15 mouse cellular contexts compared by ENCODE assay signal in the genomic region with DNA sequence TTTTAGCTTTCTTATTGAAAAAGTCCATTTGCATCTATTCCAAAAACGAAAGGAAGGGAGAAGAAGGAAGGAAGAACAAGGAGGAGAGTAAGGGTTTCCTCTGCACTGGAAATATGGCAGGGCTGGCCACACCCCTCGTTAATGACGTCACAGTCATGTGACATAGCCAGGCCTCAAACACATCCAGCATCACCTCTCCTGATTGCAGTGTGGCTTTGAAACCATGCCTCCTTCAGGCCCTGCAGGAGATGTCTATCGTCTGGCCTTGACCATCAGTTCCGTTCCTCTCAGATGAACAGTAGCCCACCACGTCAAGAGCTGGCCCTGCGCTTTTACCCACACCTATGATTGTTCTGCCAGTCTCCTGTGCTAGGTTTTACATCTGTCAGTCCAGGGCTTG. TPM values are rescaled to one million over a fixed set of nuclear protein-coding genes. Genes with fewer than 3 reads are reported as not detected.
DNase-seq lines count a peak whose midpoint lies in the region; ATAC-seq lines count a peak whose summit lies in the region.
"Had no signal": no experiment of that assay in that cellular context is flagged by ENCODE, and none has a peak within 500 bp of the region (broad histone marks: within the 10 kb centered on the region; RNA-seq: fewer than 3 reads in every experiment).

No protein-coding gene starts in this region.

- H3K27me3 ChIP-seq in heart, embryonic 12.5 days (replicated peaks): no peaks in the 10 kb centered on the region; the same call in 1 of the 2 replicates
- H3K27me3 ChIP-seq: intestine, embryonic 15.5 days; limb, embryonic 13.5 days; midbrain, embryonic 12.5 days; neural tube, embryonic 13.5 days had no signal

- H3K36me3 ChIP-seq in heart, embryonic 12.5 days: no peaks in the 10 kb centered on the region
- H3K36me3 ChIP-seq: intestine, embryonic 15.5 days; limb, embryonic 13.5 days; midbrain, embryonic 12.5 days; neural tube, embryonic 13.5 days had no signal

- WGBS in heart, embryonic 12.5 days: 66% methylated on average over 7 of the region's 7 CpGs

- H3K4me3 ChIP-seq in heart, embryonic 12.5 days: no peak overlapping the region
- H3K4me3 ChIP-seq: intestine, embryonic 15.5 days; limb, embryonic 13.5 days; midbrain, embryonic 12.5 days; neural tube, embryonic 13.5 days had no signal

- H3K4me1 ChIP-seq in heart, embryonic 12.5 days (replicated peaks): 0 out of 2 replicates have a peak, but pooled peaks cover 5% of the 10 kb centered on the region
- H3K4me1 ChIP-seq: intestine, embryonic 15.5 days; midbrain, embryonic 12.5 days; neural tube, embryonic 13.5 days had no signal

- peak; percentile 84 for DNase-seq in heart, adult 11 months
- peak; percentile 31 for DNase-seq in thymus, postnatal 14 days
- DNase-seq in thymus, postnatal 10 days (ENCODE audit: low spot score in 2 of 2): no peak
- peak; percentile 24 for DNase-seq in c-Kit-positive CD71-positive TER-119-positive erythroid progenitor cells, embryonic 14.5 days (ENCODE audit: low spot score)
- no peak for DNase-seq in right cerebral cortex, postnatal 4 days
- DNase-seq in ovary, postnatal 14 days (ENCODE audit: low spot score): no peak

- H3K27ac ChIP-seq in heart, embryonic 12.5 days (ENCODE audit: poor library complexity, severe bottlenecking): no peak overlapping the region
- H3K27ac ChIP-seq: intestine, embryonic 15.5 days; limb, embryonic 13.5 days; midbrain, embryonic 12.5 days; neural tube, embryonic 13.5 days had no signal

- no peak overlapping the region for H3K4me2 ChIP-seq in heart, embryonic 12.5 days
- H3K4me2 ChIP-seq: intestine, embryonic 15.5 days; limb, embryonic 13.5 days; midbrain, embryonic 12.5 days; neural tube, embryonic 13.5 days had no signal

- H3K9ac ChIP-seq in heart, embryonic 12.5 days: no peak overlapping the region
- H3K9ac ChIP-seq: intestine, embryonic 15.5 days; limb, embryonic 13.5 days; midbrain, embryonic 12.5 days; neural tube, embryonic 13.5 days had no signal

- no peak for ATAC-seq in heart, embryonic 12.5 days (ENCODE audit: insufficient number of reproducible peaks, low FRiP score)
- no peak for ATAC-seq in megakaryocyte, adult 5-6 weeks (ENCODE audit: poor library complexity, severe bottlenecking)

- H3K9me3 ChIP-seq in heart, embryonic 12.5 days (replicated peaks): no peaks in the 10 kb centered on the region
- H3K9me3 ChIP-seq: intestine, embryonic 15.5 days; limb, embryonic 13.5 days; midbrain, embryonic 12.5 days; neural tube, embryonic 13.5 days had no signal

RNA-seq across cellular contexts. Expression of a gene that starts 7.8 kb away (rescaled TPM):
- polyA plus RNA-seq in heart, embryonic 12.5 days (2016; fragmentation: Nextera tagmentation; extraction: Ambion mirVana): not detected in 2 replicates
- 1.9 and 5.2 TPM in 2 replicates for total RNA-seq in megakaryocyte, adult 5-6 weeks (2015)
- total RNA-seq in megakaryocyte, adult 5-6 weeks (2017): 3.5 and 5.5 TPM in 2 replicates
- total RNA-seq: heart, adult 8-10 months; hematopoietic stem cell, adult 5-6 weeks had no signal
- polyA plus RNA-seq: lung, adult 2 months; midbrain, embryonic 12.5 days had no signal

RNA-seq across cellular contexts. Expression of a gene that starts 40.5 kb away (rescaled TPM):
- not detected in 2 replicates for polyA plus RNA-seq in heart, embryonic 12.5 days (2016; fragmentation: Nextera tagmentation; extraction: Ambion mirVana)
- not detected in 2 replicates for total RNA-seq in megakaryocyte, adult 5-6 weeks (2015)
- not detected in 2 replicates for total RNA-seq in megakaryocyte, adult 5-6 weeks (2017)
- total RNA-seq: heart, adult 8-10 months; hematopoietic stem cell, adult 5-6 weeks had no signal
- polyA plus RNA-seq: limb, embryonic 13.5 days; lung, adult 2 months; midbrain, embryonic 12.5 days had no signal

Comparison
In these comparisons a context has a peak if more than half of its experiments do, and no peak if none do; other contexts are left out.
1. DNase-seq: peak in heart, adult 11 months (single experiment), thymus, postnatal 14 days (single experiment) and c-Kit-positive CD71-positive TER-119-positive erythroid progenitor cells, embryonic 14.5 days (single experiment); none in thymus, postnatal 10 days (0 of 2), right cerebral cortex, postnatal 4 days (single experiment) and ovary, postnatal 14 days (single experiment).